Mouse (Mus musculus): Measurements from ENCODE around the gene Hspb11.

DNA sequence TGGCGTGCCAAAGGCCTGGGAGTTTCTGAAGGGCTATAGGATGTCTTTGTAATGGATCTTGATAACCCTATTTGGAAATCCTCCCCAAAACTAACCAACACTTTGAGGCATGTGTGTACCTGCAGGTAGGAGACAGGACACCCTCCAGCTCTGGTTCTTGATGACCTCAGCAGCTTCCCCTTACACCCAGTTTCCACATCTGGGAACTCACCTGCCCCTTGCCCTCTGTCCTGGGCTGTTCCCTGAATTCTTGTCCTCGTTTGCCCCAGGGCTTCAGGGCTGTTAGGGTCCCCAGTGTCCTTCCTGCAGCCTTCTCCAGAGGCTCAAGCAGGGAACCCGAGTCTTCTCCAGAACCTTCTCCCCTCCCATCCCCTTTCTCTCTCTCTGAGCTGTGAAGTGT, 50.1 kb downstream of the Hspb11 start:
- no peak for TF ChIP-seq CTCF (IDR thresholded peaks at IDR 0.05; ENCODE audit: low read depth, low read length)
- no peak for TF ChIP-seq POLR2A (IDR thresholded peaks at IDR 0.05; ENCODE audit: borderline replicate concordance, low read depth, low read length)

All from bone marrow macrophage, adult 2 months (primary cell).